Mouse (Mus musculus): ENCODE data around the gene Lsg1. TPM values are rescaled to one million over a fixed set of nuclear protein-coding genes. Genes with fewer than 3 reads are reported as not detected.

Gene Lsg1
- polyA plus RNA-seq, 1 experiment from 2014 or later = 46.0 TPM

DNA sequence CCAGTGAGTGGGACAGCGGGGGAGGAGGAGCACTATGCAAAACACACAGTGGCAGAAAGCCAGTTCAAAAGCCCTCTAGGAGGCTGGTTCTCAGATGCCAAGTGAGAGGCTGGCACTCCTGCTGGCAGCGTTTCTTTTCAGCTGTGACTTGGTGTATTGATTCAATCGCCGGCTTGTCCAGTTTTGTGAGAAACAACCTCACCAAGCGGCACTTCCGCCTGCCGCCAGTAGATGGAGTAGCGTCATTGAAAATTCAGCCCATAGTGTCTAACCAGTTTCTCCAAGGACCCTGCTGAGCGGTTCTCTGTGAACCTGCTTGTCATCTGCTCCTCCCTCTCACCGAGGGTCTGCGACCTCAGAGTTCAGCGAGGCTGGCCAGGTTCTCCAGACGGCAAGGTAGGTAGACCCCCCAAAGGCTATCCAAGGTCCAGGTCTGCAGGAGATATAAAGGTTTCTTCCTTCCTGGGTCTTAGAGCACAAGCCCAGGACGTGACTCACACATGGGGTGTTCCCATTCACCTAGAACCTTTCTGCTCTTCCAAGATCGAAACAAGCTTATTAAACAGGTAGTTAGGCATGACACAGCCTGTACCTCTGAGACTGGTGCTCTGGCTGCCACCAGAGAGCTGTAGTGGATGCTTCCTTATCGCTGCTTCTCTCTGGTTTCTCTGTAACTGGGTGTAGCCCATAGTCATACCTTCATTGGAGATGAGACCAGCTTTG, 9.7 kb upstream of the Lsg1 start:
- Histone ChIP-seq H3K27ac (no peak overlapping the region), H3K4me2 (peak overlapping the region; percentile 46), H3K9me3 (no peaks in the 10 kb centered on the region), H3K4me1 (peaks cover 38% of the 10 kb centered on the region), H3K4me3 (peak overlapping the region; percentile 14; the same call in 1 of the 2 replicates), H3K27me3 (replicated peaks) (peaks cover 27% of the 10 kb centered on the region), H3K9ac (no peak overlapping the region), H3K36me3 (replicated peaks) (no peaks in the 10 kb centered on the region)
- WGBS = 9% methylated on average over 16 of the region's 16 CpGs
- peak; percentile 40 for ATAC-seq (replicated peaks)

DNA sequence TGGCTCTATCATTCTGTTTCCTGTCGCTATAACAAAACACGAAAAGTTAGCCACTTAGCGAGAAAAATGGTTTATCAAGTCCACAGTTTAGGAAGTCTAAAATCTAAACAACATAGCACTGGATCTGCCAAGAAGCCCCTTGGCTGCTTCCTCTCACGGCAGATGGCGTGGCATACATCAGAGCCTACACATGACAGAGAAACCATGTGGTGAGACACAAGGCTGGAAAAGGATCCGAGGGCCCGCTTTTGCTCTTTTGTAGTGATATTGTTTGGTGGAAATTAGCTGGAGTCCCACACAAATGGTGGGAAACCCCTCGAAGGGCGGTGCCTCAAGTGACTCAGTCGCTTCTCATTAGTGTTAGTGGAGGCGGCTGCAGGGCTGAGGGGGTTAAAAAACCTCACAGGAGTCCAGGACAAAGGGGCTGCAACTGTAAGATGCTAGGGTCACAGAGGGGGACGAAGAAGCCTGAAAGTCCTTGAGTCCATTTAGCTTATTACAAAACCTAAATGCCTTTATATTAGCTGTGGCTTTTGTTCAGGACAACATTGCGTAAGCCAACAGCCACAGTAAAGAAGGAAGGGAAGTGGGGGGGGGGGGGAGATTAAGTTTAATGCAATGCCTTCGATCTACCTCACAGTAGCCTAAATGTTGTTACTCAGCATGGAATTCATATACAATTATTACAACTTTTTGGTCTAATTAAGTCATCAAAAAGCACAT, 8.6 kb upstream of the Lsg1 start:
- Histone ChIP-seq H3K9ac (no peak overlapping the region), H3K4me1 (peaks cover 28% of the 10 kb centered on the region), H3K27ac (no peak overlapping the region), H3K27me3 (replicated peaks) (peaks cover 16% of the 10 kb centered on the region), H3K4me3 (no peak overlapping the region), H3K9me3 (no peaks in the 10 kb centered on the region), H3K4me2 (no peak overlapping the region), H3K36me3 (replicated peaks) (no peaks in the 10 kb centered on the region)
- ATAC-seq (replicated peaks) = no peak
- 48% methylated on average over 14 of the region's 14 CpGs for WGBS

DNA sequence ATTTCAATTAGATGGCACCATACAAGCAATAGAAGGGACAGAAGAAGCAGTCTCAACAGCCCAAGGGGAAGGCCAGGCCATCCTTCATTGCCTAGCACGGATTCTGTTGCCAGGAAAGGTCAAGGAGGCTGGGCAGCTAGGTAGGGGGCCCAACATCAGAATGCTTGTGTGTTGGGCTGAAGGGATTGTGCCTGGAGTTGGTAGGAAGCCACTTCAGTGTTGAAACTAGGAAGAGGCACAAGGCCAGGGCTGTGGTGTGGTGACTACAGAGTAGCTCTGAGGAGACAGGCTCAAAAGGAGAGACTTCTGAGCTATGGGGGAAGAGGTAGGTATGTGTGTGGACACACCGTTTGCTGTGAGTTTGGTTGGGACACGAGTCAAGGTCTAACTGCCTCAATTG, 8.0 kb upstream of the Lsg1 start:
- Histone ChIP-seq H3K27ac (no peak overlapping the region), H3K4me2 (no peak overlapping the region), H3K36me3 (replicated peaks) (no peaks in the 10 kb centered on the region), H3K9me3 (no peaks in the 10 kb centered on the region), H3K4me3 (no peak overlapping the region), H3K27me3 (replicated peaks) (peaks cover 10% of the 10 kb centered on the region), H3K9ac (no peak overlapping the region), H3K4me1 (peaks cover 22% of the 10 kb centered on the region)
- ATAC-seq (replicated peaks) = no peak
- 57% methylated on average over 3 of the region's 3 CpGs for WGBS

DNA sequence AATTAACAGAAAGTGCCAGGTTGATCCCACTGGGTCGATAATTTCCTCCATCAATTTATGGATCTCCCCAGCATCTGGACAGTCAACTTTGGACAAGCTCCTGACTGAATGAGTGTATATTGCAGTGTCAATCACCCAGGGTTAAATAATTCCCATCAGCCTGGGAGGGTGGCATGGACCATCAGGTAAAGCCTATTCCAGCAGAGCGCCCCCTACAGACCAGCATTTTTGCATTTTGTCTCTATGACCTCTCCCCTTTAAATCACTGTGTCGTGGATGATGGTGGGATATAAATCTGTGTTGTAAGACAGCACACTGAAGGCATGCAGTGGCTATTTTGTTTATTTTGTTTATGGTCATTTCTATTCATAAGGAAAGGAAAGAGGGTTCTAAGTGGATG, 4.6 kb upstream of the Lsg1 start:
- 42% methylated on average over 3 of the region's 3 CpGs for WGBS
- Histone ChIP-seq H3K9me3 (no peaks in the 10 kb centered on the region), H3K9ac (no peak overlapping the region), H3K27ac (no peak overlapping the region), H3K4me1 (peaks cover 10% of the 10 kb centered on the region), H3K4me3 (no peak overlapping the region), H3K36me3 (replicated peaks) (no peaks in the 10 kb centered on the region), H3K27me3 (replicated peaks) (peaks cover 4% of the 10 kb centered on the region), H3K4me2 (no peak overlapping the region)
- no peak for ATAC-seq (replicated peaks)

DNA sequence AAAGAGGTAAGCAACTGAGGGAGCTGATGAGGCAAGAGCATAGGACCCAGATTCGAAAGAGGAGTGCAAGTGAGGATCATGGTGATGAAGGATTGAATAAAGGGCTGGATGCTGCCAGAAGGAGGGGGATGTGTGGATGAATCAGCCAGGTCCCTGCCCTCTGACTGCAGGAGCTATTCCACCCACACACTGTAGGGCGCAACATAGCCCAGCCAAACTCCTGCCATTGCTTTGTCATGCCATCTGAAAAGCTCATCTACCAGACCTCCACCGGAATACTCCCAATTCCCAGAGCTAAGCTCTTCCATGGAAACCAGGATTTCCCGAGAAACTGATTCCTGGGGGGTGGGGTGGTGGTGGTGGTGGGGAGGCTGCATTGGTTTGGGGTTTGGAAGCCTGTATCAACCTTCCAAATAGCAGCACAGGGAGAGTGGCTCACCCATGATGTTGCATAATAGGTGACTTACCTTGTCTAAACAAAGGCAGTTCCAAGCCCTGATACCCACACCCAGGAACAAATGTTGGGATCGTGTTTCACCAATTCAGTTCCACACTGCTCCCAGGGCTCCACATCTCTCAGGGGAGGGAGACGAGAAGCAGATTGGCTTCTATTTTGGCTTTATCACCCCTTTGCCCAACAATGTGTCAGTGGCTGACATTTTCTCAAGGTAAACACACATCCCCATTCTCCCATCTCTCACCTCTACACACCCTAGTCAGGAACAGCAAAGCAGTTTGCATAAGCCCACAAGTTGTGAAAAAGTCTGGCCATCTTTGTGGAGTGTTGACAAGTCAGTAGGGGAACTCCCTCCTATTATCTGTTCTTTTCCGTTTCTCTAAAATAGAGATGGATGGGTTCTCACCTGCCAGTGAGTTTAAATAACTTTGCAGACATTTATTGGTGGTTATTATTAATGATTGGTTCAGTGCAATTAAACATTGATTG, 3.1 kb upstream of the Lsg1 start:
- Histone ChIP-seq H3K4me2 (no peak overlapping the region), H3K27ac (no peak overlapping the region), H3K36me3 (replicated peaks) (no peaks in the 10 kb centered on the region), H3K9me3 (no peaks in the 10 kb centered on the region), H3K27me3 (replicated peaks) (peaks cover 4% of the 10 kb centered on the region; the same call in 1 of the 2 replicates), H3K4me1 (peaks cover 12% of the 10 kb centered on the region), H3K9ac (no peak overlapping the region), H3K4me3 (no peak overlapping the region)
- 50% methylated on average over 7 of the region's 7 CpGs for WGBS
- no peak for ATAC-seq (replicated peaks)

DNA sequence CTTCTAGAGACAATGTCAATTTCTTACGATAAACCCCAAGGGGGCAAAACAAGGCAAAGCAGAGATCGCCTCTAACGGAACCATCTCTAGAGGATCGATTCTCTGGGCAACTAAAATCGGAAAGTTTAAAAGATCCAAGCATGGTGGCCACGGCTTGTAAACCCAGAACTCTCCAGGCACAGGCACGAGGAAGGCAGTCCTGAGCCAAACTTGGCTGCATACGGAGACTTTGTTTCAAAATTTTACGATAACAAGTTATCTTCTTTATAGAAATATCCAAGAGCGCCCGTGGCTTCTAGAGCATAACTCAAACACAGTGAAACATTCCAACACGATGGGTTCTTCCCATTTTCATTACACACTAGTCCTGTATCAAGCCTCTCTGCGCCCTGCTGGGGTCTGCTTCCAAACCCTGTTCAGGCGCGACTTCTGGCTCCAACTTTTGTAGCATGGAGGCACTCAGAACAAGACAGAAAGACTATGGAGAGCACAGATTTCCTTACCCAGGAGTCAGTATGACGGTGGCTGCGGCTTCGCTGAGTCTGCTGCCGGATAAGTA, 378 bp downstream of the Lsg1 start:
- Histone ChIP-seq H3K36me3 (replicated peaks) (peaks cover 13% of the 10 kb centered on the region), H3K4me2 (peak overlapping the region; percentile 93), H3K27ac (peak overlapping the region; percentile 79), H3K9ac (peak overlapping the region; percentile 58), H3K4me3 (peak overlapping the region; percentile 78), H3K27me3 (replicated peaks) (no peaks in the 10 kb centered on the region; the same call in 1 of the 2 replicates), H3K9me3 (no peaks in the 10 kb centered on the region), H3K4me1 (peaks cover 12% of the 10 kb centered on the region)
- peak; percentile 71; the same call in 1 of the 2 replicates for ATAC-seq (replicated peaks)
- WGBS = 3% methylated on average over 19 of the region's 19 CpGs

DNA sequence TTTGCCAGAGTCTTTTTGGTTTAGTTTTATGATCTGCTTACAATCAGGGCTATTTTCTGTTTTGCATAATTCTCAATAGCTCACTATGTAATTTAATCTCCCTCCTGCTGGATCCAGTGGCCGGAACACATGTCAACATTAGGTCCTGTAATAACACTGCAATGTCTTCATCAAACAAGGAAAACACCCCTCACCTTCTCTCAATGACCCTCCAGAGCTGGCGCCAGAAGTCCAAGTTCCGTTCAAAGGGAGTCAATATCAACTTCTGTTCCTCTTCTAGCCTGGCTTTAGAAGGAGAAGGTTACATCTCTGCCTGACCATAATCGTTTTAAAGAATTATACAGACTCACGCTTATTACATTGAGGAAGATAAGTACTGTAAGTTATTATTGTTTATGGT, 6.6 kb downstream of the Lsg1 start:
- Histone ChIP-seq H3K4me1 (no peaks in the 10 kb centered on the region), H3K4me3 (no peak overlapping the region), H3K9ac (no peak overlapping the region), H3K36me3 (replicated peaks) (peaks cover 70% of the 10 kb centered on the region), H3K9me3 (no peaks in the 10 kb centered on the region), H3K27me3 (replicated peaks) (no peaks in the 10 kb centered on the region), H3K4me2 (no peak overlapping the region), H3K27ac (no peak overlapping the region)
- no peak for ATAC-seq (replicated peaks)
- 92% methylated on average over 5 of the region's 5 CpGs for WGBS

DNA sequence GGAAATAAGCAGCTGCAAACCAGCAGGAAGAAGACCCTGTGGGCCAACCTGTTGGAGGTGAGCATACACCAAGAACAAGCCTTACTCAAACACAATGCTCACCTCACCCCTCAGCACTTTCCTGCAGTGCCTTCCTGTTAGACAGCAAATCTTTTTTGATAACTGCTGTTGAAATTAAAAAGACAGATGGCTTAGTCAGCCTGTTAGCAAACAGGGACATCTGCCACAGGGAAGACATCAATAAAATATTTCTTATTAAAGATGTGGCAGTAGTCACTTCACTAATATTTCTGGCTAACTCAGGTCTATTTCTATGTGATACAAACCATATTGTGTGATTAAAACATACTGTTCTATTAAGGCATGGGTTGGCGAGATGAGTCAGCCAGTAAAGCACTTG, 11.0 kb downstream of the Lsg1 start:
- Histone ChIP-seq H3K27ac (no peak overlapping the region), H3K27me3 (replicated peaks) (no peaks in the 10 kb centered on the region), H3K4me2 (no peak overlapping the region), H3K36me3 (replicated peaks) (peaks cover 82% of the 10 kb centered on the region), H3K9me3 (no peaks in the 10 kb centered on the region), H3K9ac (no peak overlapping the region), H3K4me1 (no peaks in the 10 kb centered on the region), H3K4me3 (no peak overlapping the region)
- no peak for ATAC-seq (replicated peaks)
- 83% methylated on average over 1 of the region's 1 CpGs for WGBS

DNA sequence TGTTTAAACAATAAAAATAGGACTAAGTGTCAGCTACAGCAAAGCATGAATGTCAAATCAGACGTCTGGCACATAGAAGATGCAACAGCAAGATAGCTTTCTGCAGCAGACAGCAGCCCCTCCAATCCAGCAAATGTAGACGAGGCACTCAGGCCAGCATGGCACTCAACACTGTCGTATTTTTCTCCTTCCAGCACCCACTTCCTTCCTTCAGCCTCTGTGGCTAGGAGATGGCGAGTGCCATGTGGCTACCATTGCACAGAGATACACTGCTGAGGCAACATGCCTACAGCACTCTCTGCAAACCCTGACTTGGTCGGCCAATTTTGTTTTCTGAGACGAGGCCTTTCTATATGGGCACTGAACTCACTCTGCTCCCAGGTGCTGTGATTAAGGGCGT, 11.6 kb downstream of the Lsg1 start:
- Histone ChIP-seq H3K9ac (no peak overlapping the region), H3K4me3 (no peak overlapping the region), H3K27ac (no peak overlapping the region), H3K27me3 (replicated peaks) (no peaks in the 10 kb centered on the region), H3K9me3 (no peaks in the 10 kb centered on the region), H3K4me1 (no peaks in the 10 kb centered on the region), H3K4me2 (no peak overlapping the region), H3K36me3 (replicated peaks) (peaks cover 82% of the 10 kb centered on the region)
- ATAC-seq (replicated peaks) = no peak
- 90% methylated on average over 7 of the region's 7 CpGs for WGBS

DNA sequence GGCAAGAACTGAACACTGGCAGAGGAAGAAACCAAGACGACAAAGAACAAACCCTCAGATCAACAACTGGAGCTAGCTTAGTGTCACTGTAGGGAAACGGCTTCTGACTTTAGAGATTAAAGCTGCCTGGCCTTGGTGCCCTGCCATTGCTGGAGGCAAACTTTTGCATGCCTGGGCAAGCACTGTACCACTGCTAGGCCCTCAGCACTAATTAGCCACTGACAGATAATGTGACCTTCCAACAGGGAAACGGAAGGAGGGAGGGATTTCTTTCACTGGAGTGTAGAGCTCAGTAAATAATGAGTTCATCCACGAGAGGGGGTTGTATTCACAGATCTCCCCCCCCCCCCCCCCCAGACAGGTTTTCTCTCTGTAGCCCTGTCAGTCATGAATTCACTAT, 15.2 kb downstream of the Lsg1 start:
- Histone ChIP-seq H3K4me1 (no peaks in the 10 kb centered on the region), H3K9me3 (no peaks in the 10 kb centered on the region), H3K4me2 (no peak overlapping the region), H3K9ac (no peak overlapping the region), H3K27ac (no peak overlapping the region), H3K27me3 (replicated peaks) (no peaks in the 10 kb centered on the region), H3K36me3 (replicated peaks) (peaks cover 79% of the 10 kb centered on the region), H3K4me3 (no peak overlapping the region)
- no peak for ATAC-seq (replicated peaks)
- 66% methylated on average over 4 of the region's 4 CpGs for WGBS

DNA sequence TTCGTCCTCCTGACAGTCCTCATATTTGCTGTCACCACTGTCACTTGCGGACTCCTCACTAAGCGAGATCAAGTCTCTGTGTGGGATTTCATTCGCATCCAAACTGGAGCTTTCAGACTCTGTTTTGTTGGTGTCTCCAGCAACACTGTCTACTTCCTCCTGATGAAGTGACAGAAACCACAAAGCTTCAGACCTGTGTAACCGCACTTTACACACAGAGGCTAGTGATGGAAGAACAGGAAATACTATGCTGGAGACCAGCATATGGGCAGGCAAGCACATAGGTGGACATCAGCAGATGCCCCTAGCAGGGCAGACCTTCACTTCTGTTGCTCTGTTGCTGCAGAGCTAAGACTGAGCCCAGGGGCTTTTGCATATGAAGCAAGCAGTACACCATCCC, 16.0 kb downstream of the Lsg1 start:
- Histone ChIP-seq H3K9ac (no peak overlapping the region), H3K9me3 (no peaks in the 10 kb centered on the region), H3K27me3 (replicated peaks) (no peaks in the 10 kb centered on the region), H3K27ac (no peak overlapping the region), H3K4me1 (no peaks in the 10 kb centered on the region), H3K36me3 (replicated peaks) (peaks cover 74% of the 10 kb centered on the region), H3K4me2 (no peak overlapping the region), H3K4me3 (no peak overlapping the region)
- WGBS = 99% methylated on average over 5 of the region's 5 CpGs
- no peak for ATAC-seq (replicated peaks)

DNA sequence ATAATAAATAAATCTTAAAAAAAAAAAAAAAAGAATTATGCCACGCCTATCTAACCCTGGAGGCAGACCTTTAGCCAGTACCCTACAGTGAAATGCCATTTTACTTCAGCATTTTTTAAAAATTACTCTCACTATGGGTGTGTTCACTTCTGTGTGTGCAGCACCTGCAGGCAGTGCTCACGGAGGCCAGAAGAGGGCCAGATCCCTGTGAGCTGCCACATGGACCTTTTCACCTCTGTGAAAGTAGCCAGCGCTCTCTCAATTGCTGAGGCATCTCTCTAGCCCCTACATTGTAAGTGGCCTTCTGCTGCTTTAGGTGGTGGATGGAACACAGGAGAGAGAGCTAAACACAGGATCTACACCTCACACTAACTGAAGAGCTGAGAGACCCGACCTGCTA, 17.2 kb downstream of the Lsg1 start:
- no peak overlapping the region for H3K9ac ChIP-seq
- WGBS = 92% methylated on average over 4 of the region's 4 CpGs
- H3K36me3 ChIP-seq (replicated peaks) = peaks cover 73% of the 10 kb centered on the region
- no peaks in the 10 kb centered on the region for H3K9me3 ChIP-seq
- no peak overlapping the region for H3K27ac ChIP-seq
- H3K4me2 ChIP-seq = no peak overlapping the region
- H3K4me1 ChIP-seq = no peaks in the 10 kb centered on the region
- no peak for ATAC-seq (replicated peaks)
- no peak overlapping the region for H3K4me3 ChIP-seq
- no peaks in the 10 kb centered on the region for H3K27me3 ChIP-seq (replicated peaks)
